Mouse (Mus musculus) frontal cortex, adult (tissue): ENCODE data around the gene Rab37.

Experiments used
- ATAC-seq: cut with Nextera tagmentation; 2 replicates; pipeline ENCODE4 v1.9.2; 2017; ENCODE audit warnings: mild to moderate bottlenecking, moderate library complexity, mixed read lengths; ENCODE audit not compliant: low TSS enrichment

Rab37 gene

GRCm38 (mm10) chr11:115164976-115165374, 73.7 kb downstream of the Rab37 start:
- no peak for ATAC-seq

GRCm38 (mm10) chr11:115166776-115167175, 75.5 kb downstream of the Rab37 start:
- no peak for ATAC-seq

- no peak for ATAC-seq
These were observed 76.5 kb downstream of the Rab37 start for GRCm38 (mm10) chr11:115167631-115168249.

GRCm38 (mm10) chr11:115169430-115169829, 78.2 kb downstream of the Rab37 start:
- no peak for ATAC-seq

GRCm38 (mm10) chr11:115171125-115171524, 79.9 kb downstream of the Rab37 start:
- ATAC-seq = no peak

- no peak for ATAC-seq
These were observed 81.6 kb downstream of the Rab37 start for GRCm38 (mm10) chr11:115172825-115173287.

- no peak for ATAC-seq
These were observed 82.5 kb downstream of the Rab37 start for GRCm38 (mm10) chr11:115173549-115174339.

DNA sequence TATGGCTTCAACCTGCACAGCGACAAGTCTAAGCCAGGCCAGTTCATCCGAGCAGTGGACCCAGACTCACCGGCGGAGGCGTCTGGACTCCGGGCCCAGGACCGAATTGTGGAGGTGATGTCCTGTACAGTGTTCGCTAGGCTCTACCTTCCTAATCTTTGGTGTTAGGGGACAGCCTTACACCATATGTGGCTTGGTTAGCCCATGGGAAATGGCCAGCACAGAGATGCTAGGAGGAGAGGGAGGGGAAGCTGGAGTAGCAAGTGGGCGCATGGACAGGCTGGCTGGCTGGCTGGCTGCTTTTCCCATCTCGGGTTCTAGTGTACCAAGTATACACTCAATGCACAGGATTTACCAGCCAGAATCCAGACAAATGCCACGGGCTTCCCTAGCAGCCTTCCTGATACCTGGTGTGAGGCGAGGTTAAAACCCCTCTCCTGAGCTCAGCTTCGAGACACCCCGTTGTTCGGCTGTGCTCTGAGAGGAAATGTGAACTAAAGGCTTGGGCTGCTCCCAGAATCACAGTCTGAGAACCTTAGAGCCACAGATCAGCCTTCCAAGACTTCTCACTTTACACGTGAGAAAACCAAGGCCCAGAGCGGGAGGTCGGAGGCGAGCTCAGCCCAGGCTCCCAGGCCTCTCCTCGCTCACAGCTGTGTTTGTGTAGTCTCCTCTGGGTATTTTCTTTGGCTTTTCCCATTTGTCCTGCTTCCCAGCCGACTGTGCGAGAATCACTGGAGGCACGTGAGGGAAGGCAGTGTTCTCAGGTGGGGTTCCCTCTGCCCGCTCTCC, 85.4 kb downstream of the Rab37 start:
- no peak for ATAC-seq

GRCm38 (mm10) chr11:115177559-115178195, 86.4 kb downstream of the Rab37 start:
- no peak for ATAC-seq

- ATAC-seq = no peak
These were observed 87.5 kb downstream of the Rab37 start for GRCm38 (mm10) chr11:115178766-115179165.

GRCm38 (mm10) chr11:115179191-115179590, 88.0 kb downstream of the Rab37 start:
- no peak for ATAC-seq

GRCm38 (mm10) chr11:115179881-115180280, 88.7 kb downstream of the Rab37 start:
- no peak for ATAC-seq

- 0 out of 2 replicates have a peak, but pooled peaks have one; percentile 13 for ATAC-seq
These were observed 90.8 kb downstream of the Rab37 start for GRCm38 (mm10) chr11:115181913-115182638.

DNA sequence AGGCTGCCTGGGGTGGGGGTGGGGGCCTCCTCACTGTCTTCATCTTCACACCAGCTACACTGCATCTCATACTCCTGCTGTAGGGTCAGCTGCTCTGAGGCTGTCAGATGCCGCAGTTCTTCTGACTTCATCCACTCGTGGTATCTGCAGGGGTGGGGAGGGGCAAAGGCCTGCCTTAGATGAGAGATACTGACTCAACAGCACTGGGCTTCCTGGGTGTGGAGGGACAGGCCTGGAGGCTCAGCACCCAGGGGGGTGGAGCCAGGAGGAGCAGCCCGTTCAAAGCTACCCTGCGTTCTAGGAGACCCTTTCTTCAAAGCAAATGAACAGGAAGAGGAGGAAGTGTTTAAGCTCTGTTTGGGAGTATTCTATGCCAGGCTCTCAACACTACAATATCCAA, 93.7 kb downstream of the Rab37 start:
- no peak for ATAC-seq

GRCm38 (mm10) chr11:115187224-115187639, 96.0 kb downstream of the Rab37 start, which contains the start of gene Tmem104:
Gene Tmem104 (plus strand): TSS chr11:115187487.
- ATAC-seq = peak; percentile 95

- ATAC-seq = peak; percentile 17; the same call in 1 of the 2 replicates
These were observed 96.5 kb downstream of the Rab37 start, which contains the start of gene Nat9 for GRCm38 (mm10) chr11:115187693-115188092. Gene Nat9 (minus strand): TSS chr11:115187859.

DNA sequence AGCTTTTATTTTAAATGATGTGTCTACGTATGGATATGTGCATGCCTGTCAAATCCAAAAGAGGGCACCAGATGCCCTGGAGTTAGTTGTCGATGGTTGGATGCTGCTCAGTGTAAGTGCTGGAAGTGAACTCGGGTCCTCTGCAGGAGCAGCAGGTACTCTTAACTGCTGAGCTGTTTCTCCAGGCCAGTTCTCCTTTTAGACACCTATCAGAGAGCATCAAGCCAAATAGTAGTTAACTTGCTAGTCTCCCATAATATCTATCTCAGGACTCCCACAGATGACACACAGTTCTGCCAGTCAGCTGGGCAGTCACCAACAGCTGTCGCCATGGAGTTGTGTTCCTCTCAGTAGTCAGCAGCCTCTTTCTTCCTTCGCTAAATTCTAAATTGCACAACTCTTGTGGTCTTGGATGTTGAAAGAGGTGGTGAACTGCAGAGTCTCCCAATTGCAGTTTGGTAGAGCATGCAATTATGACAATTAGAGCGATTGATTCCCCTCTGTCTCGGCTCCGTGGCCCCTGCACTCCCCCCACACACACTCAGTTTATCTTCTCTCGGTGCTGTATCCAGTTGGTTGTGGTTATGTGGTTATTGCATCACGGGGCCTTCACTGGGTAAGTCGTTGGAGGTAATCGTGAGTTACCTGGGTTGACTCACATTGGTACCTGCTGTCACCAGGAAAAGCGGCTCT, 97.5 kb downstream of the Rab37 start:
- no peak for ATAC-seq

DNA sequence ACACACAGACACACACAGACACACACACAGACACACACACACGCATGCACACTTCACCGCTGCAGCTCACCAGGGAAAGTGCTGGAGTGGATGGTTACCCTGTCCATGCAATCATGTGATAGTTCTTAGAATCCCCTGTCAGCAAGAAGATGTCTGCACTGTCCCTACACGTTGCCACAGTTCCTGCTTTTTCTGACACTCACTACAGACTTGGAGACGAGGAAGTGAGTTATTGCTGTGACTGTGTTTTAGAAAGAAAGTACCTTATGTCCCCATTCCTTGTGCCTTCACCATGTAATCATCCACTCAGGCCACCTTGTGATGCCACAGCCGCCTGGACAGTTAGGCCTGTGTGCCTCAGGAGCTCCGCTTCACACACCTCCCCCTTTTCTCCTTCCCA, 98.1 kb downstream of the Rab37 start:
- no peak for ATAC-seq

GRCm38 (mm10) chr11:115192180-115192579, 100.9 kb downstream of the Rab37 start:
- ATAC-seq = no peak

DNA sequence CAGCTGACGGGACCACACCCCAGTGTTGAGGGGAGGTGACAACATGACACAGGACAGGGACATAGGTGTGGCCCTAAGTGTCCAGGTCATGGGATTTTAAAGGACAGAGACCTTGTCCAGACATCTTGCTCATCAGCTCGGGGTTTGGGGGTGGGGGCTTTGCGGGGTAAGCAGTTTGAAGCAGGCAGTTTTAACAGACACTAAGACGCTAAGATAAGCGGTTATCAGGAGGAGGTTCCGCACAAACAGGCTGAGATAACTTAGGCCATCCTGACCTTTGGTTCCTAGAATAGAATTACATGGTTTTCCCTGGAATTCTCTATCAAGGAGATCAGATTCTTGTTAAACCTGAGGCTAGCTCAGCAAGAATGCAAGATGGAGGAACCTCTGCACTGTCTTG, 103.5 kb downstream of the Rab37 start:
- ATAC-seq = no peak
